Mouse (Mus musculus) monocyte, adult 5-6 weeks (primary cell): ENCODE measurements around the gene Kansl1l. TPM values are rescaled to one million over a fixed set of nuclear protein-coding genes. Genes with fewer than 3 reads are reported as not detected.

Source experiments
- ATAC-seq: fragments of 153-309, 156-312 bp; replicated peaks from 2 replicates; pipeline ENCODE4 v1.8.0; 2017; ENCODE audit warnings: mild to moderate bottlenecking; ENCODE audit not compliant: low TSS enrichment, insufficient number of reproducible peaks, severe bottlenecking, poor library complexity, low FRiP score
- total RNA-seq: library from RNA; stranded (forward); fragments of 200-1000, 200-491, 200-594 nt; gene quantifications from 3 replicates; pipeline ENCODE4 v1.2.3, GENCODE M21; 2017

The Kansl1l gene
- total RNA-seq, result 15.6 to 25.1 TPM (median 23.7 TPM) in 3 replicates

DNA sequence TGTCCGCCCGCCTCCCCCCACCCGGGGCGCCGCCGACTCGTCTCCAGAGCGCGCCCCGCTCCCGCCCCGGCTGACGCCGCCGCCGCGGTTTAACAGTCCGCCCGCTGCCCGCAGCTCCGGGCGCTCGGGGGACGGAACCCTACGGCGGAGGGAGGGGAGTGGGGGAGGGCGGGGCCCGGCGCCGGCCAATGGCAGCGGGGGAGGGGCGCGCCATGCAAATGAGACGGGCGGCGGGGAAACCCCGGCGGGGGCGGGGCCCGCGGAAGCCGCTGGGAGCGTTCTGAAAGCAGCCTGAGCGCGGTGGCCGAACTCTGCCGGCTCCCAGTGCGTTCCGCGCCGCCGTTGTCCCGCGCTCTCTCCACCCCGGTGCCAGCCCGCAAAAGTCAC is at the start of gene Kansl1l:
Kansl1l (minus strand) TSS at position 110 of the 387 bp plus-strand sequence.
- peak; percentile 42 for ATAC-seq

DNA sequence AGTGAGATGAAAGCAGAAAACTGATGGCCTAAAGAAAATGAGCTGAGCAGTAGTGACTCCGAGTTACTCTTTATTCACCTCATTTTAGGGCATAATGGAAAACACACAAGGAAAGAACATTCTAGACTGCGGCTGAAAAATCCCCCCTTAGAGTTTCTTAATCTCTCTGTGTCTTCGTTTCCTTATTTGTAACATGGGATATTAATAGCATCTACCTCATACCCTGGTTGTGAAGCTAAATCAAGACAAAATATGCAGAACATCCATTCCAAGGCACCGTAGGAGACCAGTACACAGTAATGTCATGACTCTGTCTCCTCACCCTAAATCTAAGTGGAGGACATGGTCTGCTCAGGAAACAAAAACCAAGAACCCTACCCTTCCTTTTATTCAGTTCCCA is 48.3 kb upstream of the Kansl1l start:
- ATAC-seq, result no peak

DNA sequence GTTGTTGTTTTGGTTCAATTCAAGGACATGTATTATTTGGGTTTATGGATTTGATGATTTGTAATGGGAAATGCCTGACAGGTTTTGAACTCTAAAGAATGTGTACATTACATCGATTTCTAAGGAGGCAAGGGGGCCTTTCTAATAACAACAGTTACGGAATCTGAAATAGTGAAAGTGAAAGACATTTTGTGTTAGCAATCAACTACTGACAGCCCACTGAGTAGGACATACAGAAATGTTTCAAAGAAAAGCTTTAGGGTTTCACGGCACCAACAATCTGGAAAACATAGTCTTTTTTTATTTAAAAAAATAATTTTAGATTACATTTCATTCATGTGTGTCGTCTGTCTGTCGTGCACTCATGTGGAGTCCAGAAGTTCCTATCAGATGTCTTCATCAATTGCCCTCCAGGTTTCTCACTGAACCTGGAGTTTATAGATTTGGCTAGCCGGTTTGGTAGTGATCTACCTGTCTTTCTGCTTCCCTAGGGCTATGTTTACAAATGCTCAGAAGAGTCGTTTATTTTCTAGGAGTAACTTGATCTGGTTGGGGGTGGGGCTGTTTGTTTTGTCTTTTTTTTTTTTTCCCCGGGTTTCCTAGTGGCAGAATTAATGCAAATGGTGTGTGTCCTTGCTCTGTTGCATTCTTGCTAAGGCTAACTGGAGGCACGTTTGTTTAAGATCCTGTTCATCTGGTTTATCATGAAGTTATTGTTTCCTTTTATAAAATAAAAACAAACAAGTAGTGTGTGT is 46.6 kb upstream of the Kansl1l start:
- no peak for ATAC-seq

- ATAC-seq, result peak; percentile 52
These were observed 45.5 kb upstream of the Kansl1l start, which contains the start of gene Acadl for GRCm38 (mm10) chr1:66862712-66863511. TSS of gene Acadl (minus strand) at chr1:66863277.

- no peak for ATAC-seq
These were observed 44.7 kb upstream of the Kansl1l start for GRCm38 (mm10) chr1:66861764-66862672.

DNA sequence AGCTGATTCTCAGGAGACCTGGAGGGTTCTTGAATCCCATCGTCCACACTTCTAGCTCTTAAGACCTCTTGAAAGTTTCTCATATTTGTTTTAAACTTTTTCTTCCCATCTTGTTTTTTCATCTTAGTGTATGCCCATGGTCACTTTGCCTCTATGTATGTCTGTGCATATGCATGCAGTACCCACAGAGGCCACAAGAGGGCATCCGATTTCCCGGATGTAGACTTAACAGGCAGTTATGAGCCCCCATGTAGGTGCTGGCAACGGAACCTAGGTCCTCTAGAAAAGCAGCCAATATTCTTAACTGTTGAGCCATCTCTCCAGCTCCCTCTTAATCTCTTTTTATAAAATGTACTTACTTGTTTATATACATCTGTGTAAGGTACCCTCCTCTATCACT is 30.1 kb upstream of the Kansl1l start:
- ATAC-seq, result 0 out of 2 replicates have a peak, but pooled peaks have one; percentile 43

DNA sequence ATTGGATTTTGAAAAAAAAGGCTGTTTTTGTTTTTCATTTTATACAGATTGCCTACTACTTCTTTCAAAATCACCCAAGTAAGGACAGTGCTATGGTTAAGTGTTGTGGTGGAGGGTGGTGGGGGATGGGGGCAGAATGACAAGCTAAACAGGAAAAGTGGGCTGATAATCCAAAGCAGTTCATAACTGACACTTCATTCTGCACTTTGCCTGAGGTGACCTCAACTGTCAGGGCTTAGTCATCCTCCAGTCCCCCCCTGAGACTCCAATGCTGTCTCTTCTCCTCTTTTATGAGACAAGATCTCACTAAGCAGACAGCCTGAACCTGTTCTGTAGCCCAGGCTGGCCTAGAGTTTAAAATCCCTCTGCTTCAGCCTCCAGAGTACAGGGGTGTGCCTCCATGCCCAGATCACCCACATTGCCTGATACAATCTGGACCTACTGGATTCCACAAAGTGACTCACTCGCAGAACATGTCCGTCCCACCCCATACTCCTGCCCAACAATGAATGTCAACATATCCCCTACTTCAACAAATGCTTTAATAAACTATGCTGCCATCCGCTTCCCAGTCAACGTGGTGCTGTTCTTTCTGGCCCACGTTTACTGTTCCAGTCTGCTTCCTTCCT is 28.4 kb upstream of the Kansl1l start:
- no peak for ATAC-seq

GRCm38 (mm10) chr1:66841938-66842337 is 24.6 kb upstream of the Kansl1l start:
- ATAC-seq, result no peak

- ATAC-seq, result no peak
These were observed 24.1 kb upstream of the Kansl1l start for GRCm38 (mm10) chr1:66841510-66841909.

GRCm38 (mm10) chr1:66839755-66840438 is 22.5 kb upstream of the Kansl1l start:
- no peak for ATAC-seq

- ATAC-seq, result no peak
These were observed 21.8 kb upstream of the Kansl1l start for GRCm38 (mm10) chr1:66839135-66839534.

- ATAC-seq, result peak; percentile 64
These were observed 21.1 kb upstream of the Kansl1l start for GRCm38 (mm10) chr1:66838184-66839042.

DNA sequence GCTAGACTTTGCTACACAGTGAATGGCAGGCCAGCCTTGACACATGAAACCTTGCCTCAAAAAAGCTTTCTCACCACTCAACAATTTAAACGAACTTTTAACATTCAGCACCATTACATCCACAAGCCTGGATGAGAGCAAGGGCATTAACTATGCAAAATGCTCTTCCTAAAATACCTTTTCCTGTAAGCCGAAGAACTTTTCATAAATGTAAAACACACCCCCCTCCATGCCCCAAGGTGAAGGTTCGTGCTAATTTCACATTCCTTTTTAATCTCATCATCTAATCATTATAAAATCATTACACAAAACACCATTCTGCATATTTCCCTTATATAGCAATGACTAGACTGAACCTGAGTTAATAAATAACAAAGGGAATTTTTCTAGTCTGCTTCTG is 19.8 kb upstream of the Kansl1l start:
- no peak for ATAC-seq

- ATAC-seq, result no peak
These were observed 15.3 kb upstream of the Kansl1l start for GRCm38 (mm10) chr1:66832636-66833165.

GRCm38 (mm10) chr1:66831824-66832600 is 14.7 kb upstream of the Kansl1l start:
- ATAC-seq, result no peak

- ATAC-seq, result no peak
These were observed 12.2 kb upstream of the Kansl1l start for GRCm38 (mm10) chr1:66829400-66830080.
